ENCODE assay signal across 8 mouse cellular contexts in genomic region chr7:73784736-73785428, GRCm38 (mm10).
"Had no signal": no experiment of that assay in that cellular context is flagged by ENCODE, and none has a peak within 500 bp of the region (broad histone marks: within the 10 kb centered on the region; RNA-seq: fewer than 3 reads in every experiment).

No protein-coding gene starts in this region.

- H3K4me1 ChIP-seq: limb, embryonic 12.5 days; limb, embryonic 15.5 days; liver, embryonic 12.5 days; liver, embryonic 15.5 days had no signal

- DNase-seq: left cerebral cortex, postnatal 4 days; midbrain, embryonic 14.5 days; thymus, adult 18-20 months; thymus, postnatal 36 days had no signal

- H3K4me3 ChIP-seq: limb, embryonic 12.5 days; limb, embryonic 15.5 days; liver, embryonic 12.5 days; liver, embryonic 15.5 days had no signal

- H3K27ac ChIP-seq: limb, embryonic 12.5 days; limb, embryonic 15.5 days; liver, embryonic 12.5 days; liver, embryonic 15.5 days had no signal

- H3K36me3 ChIP-seq: limb, embryonic 12.5 days; limb, embryonic 15.5 days; liver, embryonic 12.5 days; liver, embryonic 15.5 days had no signal

- H3K27me3 ChIP-seq: limb, embryonic 12.5 days; limb, embryonic 15.5 days; liver, embryonic 12.5 days; liver, embryonic 15.5 days had no signal
